ENCODE assay signal across 16 mouse cellular contexts in the genomic region with DNA sequence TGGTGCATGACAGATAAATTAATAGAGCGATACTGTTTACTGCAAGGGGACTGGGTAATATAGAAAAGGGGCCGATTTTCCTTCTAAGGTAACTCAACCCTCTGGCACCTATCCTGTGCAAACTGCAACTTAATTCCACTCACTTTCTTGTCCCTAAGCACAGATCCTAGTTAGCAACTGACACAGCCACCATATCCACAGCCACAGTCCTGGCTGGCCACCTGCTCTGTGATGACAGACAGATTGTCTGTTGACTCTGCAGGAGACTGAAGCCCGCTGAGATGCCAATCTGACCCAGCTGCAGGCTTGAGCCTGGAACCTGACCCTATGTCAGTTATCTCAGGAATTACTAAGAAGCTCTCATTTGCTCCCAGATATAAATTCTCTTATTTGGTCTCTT.
DNase-seq lines count a peak whose midpoint lies in the region; ATAC-seq and TF ChIP-seq lines count a peak whose summit lies in the region.
"Had no signal": no experiment of that assay in that cellular context is flagged by ENCODE, and none has a peak within 500 bp of the region (broad histone marks: within the 10 kb centered on the region; RNA-seq: fewer than 3 reads in every experiment).

No protein-coding gene starts in this region.

- DNase-seq in cerebellum, postnatal 14 days, result peak; percentile 39 to 63
- no peak for DNase-seq in cerebellum, adult 11-12 months
- DNase-seq in hindbrain, postnatal 0 days (ENCODE audit: low spot score), result peak; percentile 18
- DNase-seq in embryonic facial prominence, embryonic 10.5 days (ENCODE audit: low spot score), result peak; percentile 9
- DNase-seq in layer of hippocampus, postnatal 36 days, result no peak
- DNase-seq: adrenal gland, postnatal 14 days; B cell, adult 2 months; lung, adult 18-20 months; right cerebral cortex, adult 18-20 months; thymus, postnatal 4 days had no signal

- H3K27me3 ChIP-seq in hindbrain, postnatal 0 days (ENCODE audit: insufficient read depth, low read length), result no peaks in the 10 kb centered on the region
- H3K27me3 ChIP-seq in hindbrain, embryonic 12.5 days, result peaks cover 19% of the 10 kb centered on the region
- peaks cover 29% of the 10 kb centered on the region for H3K27me3 ChIP-seq in embryonic facial prominence, embryonic 10.5 days (replicated peaks; ENCODE audit: low read depth, poor library complexity, severe bottlenecking)

- ATAC-seq in hindbrain, postnatal 0 days, result 0 out of 2 replicates have a peak, but pooled peaks have one; percentile 10
- no peak for ATAC-seq in hindbrain, embryonic 12.5 days (ENCODE audit: low FRiP score)
- ATAC-seq in megakaryocyte-erythroid progenitor cell, adult 5-6 weeks (replicated peaks; ENCODE audit: low FRiP score, low TSS enrichment, poor library complexity, severe bottlenecking), result peak; percentile 62; the same call in 1 of the 2 replicates
- ATAC-seq: intestine, embryonic 15.5 days had no signal

- no peak overlapping the region for H3K4me3 ChIP-seq in hindbrain, postnatal 0 days (ENCODE audit: low read length)
- H3K4me3 ChIP-seq in hindbrain, embryonic 12.5 days, result no peak overlapping the region
- H3K4me3 ChIP-seq in embryonic facial prominence, embryonic 10.5 days, result no peak overlapping the region
- H3K4me3 ChIP-seq: forebrain, embryonic 12.5 days; intestine, embryonic 15.5 days had no signal

- H3K27ac ChIP-seq in hindbrain, postnatal 0 days, result no peak overlapping the region
- H3K27ac ChIP-seq in hindbrain, embryonic 12.5 days, result no peak overlapping the region
- H3K27ac ChIP-seq in embryonic facial prominence, embryonic 10.5 days (replicated peaks), result no peak overlapping the region
- H3K27ac ChIP-seq: forebrain, embryonic 12.5 days; intestine, embryonic 15.5 days; kidney, postnatal 0 days; macrophage had no signal

- H3K4me1 ChIP-seq in hindbrain, postnatal 0 days (ENCODE audit: insufficient read depth, low read length), result no peaks in the 10 kb centered on the region
- peaks cover 2% of the 10 kb centered on the region; the same call in 1 of the 2 replicates for H3K4me1 ChIP-seq in hindbrain, embryonic 12.5 days
- peaks cover 3% of the 10 kb centered on the region for H3K4me1 ChIP-seq in embryonic facial prominence, embryonic 10.5 days
- H3K4me1 ChIP-seq: forebrain, embryonic 12.5 days; intestine, embryonic 15.5 days had no signal

- no peak for TF ChIP-seq CTCF in hindbrain, postnatal 0 days (IDR thresholded peaks at IDR 0.05; ENCODE audit: low read depth)

- no peak overlapping the region for H3K9ac ChIP-seq in hindbrain, postnatal 0 days (replicated peaks; ENCODE audit: low read length)
- no peak overlapping the region for H3K9ac ChIP-seq in hindbrain, embryonic 12.5 days
- H3K9ac ChIP-seq: forebrain, embryonic 12.5 days; intestine, embryonic 15.5 days had no signal

- no peaks in the 10 kb centered on the region for H3K36me3 ChIP-seq in hindbrain, postnatal 0 days (ENCODE audit: insufficient read depth, low read length)
- no peaks in the 10 kb centered on the region for H3K36me3 ChIP-seq in hindbrain, embryonic 12.5 days
- no peaks in the 10 kb centered on the region for H3K36me3 ChIP-seq in embryonic facial prominence, embryonic 10.5 days (replicated peaks)
- H3K36me3 ChIP-seq: forebrain, embryonic 12.5 days; intestine, embryonic 15.5 days had no signal

- no peak overlapping the region for H3K4me2 ChIP-seq in hindbrain, postnatal 0 days (ENCODE audit: low read depth, low read length)
- no peak overlapping the region for H3K4me2 ChIP-seq in hindbrain, embryonic 12.5 days (replicated peaks)
- H3K4me2 ChIP-seq: forebrain, embryonic 12.5 days; intestine, embryonic 15.5 days had no signal

- WGBS in hindbrain, postnatal 0 days, result 61% methylated on average over 3 of the region's 3 CpGs
- whole genome bisulfite sequencing in hindbrain, embryonic 12.5 days, result 55% methylated on average over 3 of the region's 3 CpGs
- WGBS in embryonic facial prominence, embryonic 10.5 days, result 65% methylated on average over 3 of the region's 3 CpGs

- no peaks in the 10 kb centered on the region for H3K9me3 ChIP-seq in hindbrain, postnatal 0 days (ENCODE audit: low read length)
- no peaks in the 10 kb centered on the region for H3K9me3 ChIP-seq in hindbrain, embryonic 12.5 days (replicated peaks)
- no peaks in the 10 kb centered on the region for H3K9me3 ChIP-seq in embryonic facial prominence, embryonic 10.5 days
- H3K9me3 ChIP-seq: forebrain, embryonic 12.5 days; intestine, embryonic 15.5 days had no signal

Comparison
In these comparisons a context has a peak if more than half of its experiments do, and no peak if none do; other contexts are left out.
1. DNase-seq: peak in cerebellum, postnatal 14 days (2 of 2), hindbrain, postnatal 0 days (single experiment) and embryonic facial prominence, embryonic 10.5 days (single experiment); none in cerebellum, adult 11-12 months (single experiment) and layer of hippocampus, postnatal 36 days (0 of 2).